8 mouse cellular contexts compared by ENCODE assay signal in the genomic region with DNA sequence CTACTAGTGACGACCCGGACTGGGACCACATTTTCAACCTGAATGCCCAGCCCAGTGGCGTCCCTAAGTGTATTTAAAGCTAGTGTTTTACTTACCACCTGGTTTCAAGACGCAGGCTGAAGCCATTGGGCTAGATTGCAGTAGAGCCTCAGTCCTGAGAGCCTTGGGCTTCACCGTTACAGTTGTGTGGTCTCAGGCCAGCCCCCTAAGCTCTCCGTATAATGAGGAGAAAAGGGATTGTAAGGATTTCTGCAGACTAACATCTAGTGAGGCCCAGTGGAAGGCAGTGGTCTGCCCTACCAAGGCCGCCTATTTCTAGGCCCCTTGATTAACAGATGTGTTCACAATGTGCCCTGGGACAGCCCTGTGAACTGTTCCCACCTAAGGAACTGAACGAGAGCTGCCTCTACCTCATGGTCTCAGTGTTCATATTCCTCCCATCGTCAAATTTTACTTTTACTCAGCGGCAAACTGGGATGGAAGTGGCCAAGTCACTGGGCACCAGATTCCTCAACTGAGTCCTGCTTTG. TPM values are rescaled to one million over a fixed set of nuclear protein-coding genes. Genes with fewer than 3 reads are reported as not detected.
DNase-seq lines count a peak whose midpoint lies in the region; ATAC-seq and TF ChIP-seq lines count a peak whose summit lies in the region.

No protein-coding gene starts in this region.

- peak; percentile 43 for ATAC-seq in kidney, embryonic 15.5 days (replicated peaks; ENCODE audit: low FRiP score)
- peak; percentile 3; the same call in 1 of the 2 replicates for ATAC-seq in heart, embryonic 16.5 days (replicated peaks; ENCODE audit: extremely low read depth, insufficient read depth, low FRiP score)

- intact Hi-C loops in left cerebral cortex, postnatal 25 days (cut with DNase I), result loop anchor here (2.0 kb wide), 1 partner anchor 14 kb away; no protein-coding TSS in a partner anchor

- H3K4me2 ChIP-seq in kidney, embryonic 15.5 days, result peak overlapping the region; percentile 68
- peak overlapping the region; percentile 92 for H3K4me2 ChIP-seq in heart, embryonic 16.5 days (ENCODE audit: low read depth, low read length)

- no peak for TF ChIP-seq POLR2A in bone marrow, adult 2 months (IDR thresholded peaks at IDR 0.05; ENCODE audit: borderline replicate concordance, control insufficient read depth, low read depth, low read length)

- DNase-seq in kidney, adult 9 months, result no peak
- peak; percentile 6 for DNase-seq in mesoderm, embryonic 11.5 days (ENCODE audit: low read depth, low spot score)
- no peak for DNase-seq in left cerebral cortex, postnatal 25 days (ENCODE audit: low spot score in 2 of 2)
- DNase-seq in cerebellum, postnatal 25 days, result no peak
- DNase-seq in cerebellum, adult 11-12 months, result no peak

- H3K27me3 ChIP-seq in kidney, embryonic 15.5 days, result no peaks in the 10 kb centered on the region
- H3K27me3 ChIP-seq in heart, embryonic 16.5 days (ENCODE audit: control insufficient read depth, insufficient read depth, low read length), result no peaks in the 10 kb centered on the region

- 22% methylated on average over 10 of the region's 10 CpGs for WGBS in kidney, embryonic 15.5 days
- WGBS in bone marrow, adult 2 months, result 21% methylated on average over 10 of the region's 10 CpGs
- WGBS in heart, embryonic 16.5 days, result 22% methylated on average over 10 of the region's 10 CpGs

- no peaks in the 10 kb centered on the region for H3K9me3 ChIP-seq in kidney, embryonic 15.5 days (replicated peaks)
- no peaks in the 10 kb centered on the region for H3K9me3 ChIP-seq in heart, embryonic 16.5 days (replicated peaks; ENCODE audit: control insufficient read depth, low read length)

- peaks cover 17% of the 10 kb centered on the region for H3K4me1 ChIP-seq in kidney, embryonic 15.5 days
- peaks cover 1% of the 10 kb centered on the region; the same call in 1 of the 2 replicates for H3K4me1 ChIP-seq in bone marrow, adult 2 months (ENCODE audit: control insufficient read depth, insufficient read depth, low read length)
- peaks cover 4% of the 10 kb centered on the region; the same call in 1 of the 2 replicates for H3K4me1 ChIP-seq in heart, embryonic 16.5 days (ENCODE audit: control insufficient read depth, insufficient read depth, low read length)

- H3K36me3 ChIP-seq in kidney, embryonic 15.5 days, result peaks cover 28% of the 10 kb centered on the region
- H3K36me3 ChIP-seq in heart, embryonic 16.5 days (ENCODE audit: control insufficient read depth, insufficient read depth), result peaks cover 15% of the 10 kb centered on the region

- peak overlapping the region; percentile 68 for H3K4me3 ChIP-seq in kidney, embryonic 15.5 days (replicated peaks)
- peak overlapping the region; percentile 78 for H3K4me3 ChIP-seq in bone marrow, adult 2 months (replicated peaks; ENCODE audit: control insufficient read depth, low read depth, low read length)
- peak overlapping the region; percentile 75 for H3K4me3 ChIP-seq in heart, embryonic 16.5 days (ENCODE audit: low read length)

- TF ChIP-seq CTCF in bone marrow, adult 2 months (IDR thresholded peaks at IDR 0.05; ENCODE audit: control insufficient read depth, insufficient read depth, low read length), result no peak

- H3K27ac ChIP-seq in kidney, embryonic 15.5 days, result peak overlapping the region; percentile 45
- H3K27ac ChIP-seq in bone marrow, adult 2 months (ENCODE audit: control insufficient read depth, insufficient read depth, low read depth, low read length, poor library complexity), result no peak overlapping the region
- H3K27ac ChIP-seq in heart, embryonic 16.5 days (ENCODE audit: low read length), result peak overlapping the region; percentile 60

- peak overlapping the region; percentile 72 for H3K9ac ChIP-seq in kidney, embryonic 15.5 days
- peak overlapping the region; percentile 86 for H3K9ac ChIP-seq in heart, embryonic 16.5 days (ENCODE audit: low read length)

RNA-seq across cellular contexts. Expression of a gene that starts 0.9 kb away (rescaled TPM):
- 31.0 and 31.7 TPM in 2 replicates for polyA plus RNA-seq in kidney, embryonic 15.5 days (2015; fragmentation: Nextera tagmentation; extraction: Ambion mirVana)
- 3.8 and 4.6 TPM in 2 replicates for polyA plus RNA-seq in bone marrow, adult 2 months (2011; ENCODE audit: insufficient read depth, insufficient read length, low replicate concordance, missing spikeins)
- polyA plus RNA-seq in heart, embryonic 16.5 days (2015; fragmentation: Nextera tagmentation; extraction: Ambion mirVana), result 25.8 and 28.5 TPM in 2 replicates
- total RNA-seq in left cerebral cortex, postnatal 25 days (2021), result 10 to 100 TPM; 44.8 to 50.9 TPM

RNA-seq across cellular contexts. Expression of a gene that starts 26.5 kb away (rescaled TPM):
- 1.9 and 3.0 TPM in 2 replicates for polyA plus RNA-seq in kidney, embryonic 15.5 days (2015; fragmentation: Nextera tagmentation; extraction: Ambion mirVana)
- 16.3 and 26.8 TPM in 2 replicates for polyA plus RNA-seq in bone marrow, adult 2 months (2011; ENCODE audit: insufficient read depth, insufficient read length, low replicate concordance, missing spikeins)
- 1.4 and 1.5 TPM in 2 replicates for polyA plus RNA-seq in heart, embryonic 16.5 days (2015; fragmentation: Nextera tagmentation; extraction: Ambion mirVana)
- total RNA-seq in left cerebral cortex, postnatal 25 days (2021), result not detected

RNA-seq across cellular contexts. Expression of a gene that starts 26.6 kb away (rescaled TPM):
- 62.8 and 74.7 TPM in 2 replicates for polyA plus RNA-seq in kidney, embryonic 15.5 days (2015; fragmentation: Nextera tagmentation; extraction: Ambion mirVana)
- polyA plus RNA-seq in bone marrow, adult 2 months (2011; ENCODE audit: insufficient read depth, insufficient read length, low replicate concordance, missing spikeins), result 24.8 and 65.0 TPM in 2 replicates
- 45.1 and 45.2 TPM in 2 replicates for polyA plus RNA-seq in heart, embryonic 16.5 days (2015; fragmentation: Nextera tagmentation; extraction: Ambion mirVana)
- total RNA-seq in left cerebral cortex, postnatal 25 days (2021), result 10 to 100 TPM; 53.6 to 65.1 TPM

RNA-seq across cellular contexts. Expression of a gene that starts 33.3 kb away (rescaled TPM):
- 0.19 and 0.61 TPM in 2 replicates for polyA plus RNA-seq in kidney, embryonic 15.5 days (2015; fragmentation: Nextera tagmentation; extraction: Ambion mirVana)
- polyA plus RNA-seq in bone marrow, adult 2 months (2011; ENCODE audit: insufficient read depth, insufficient read length, low replicate concordance, missing spikeins), result 6.4 and 9.2 TPM in 2 replicates
- 0.24 TPM in 1 of 2 replicates, not detected in the other for polyA plus RNA-seq in heart, embryonic 16.5 days (2015; fragmentation: Nextera tagmentation; extraction: Ambion mirVana)
- total RNA-seq in left cerebral cortex, postnatal 25 days (2021), result not detected
